Mouse (Mus musculus) E14TG2a.4 (cell line): ENCODE data around the gene Pou2f2.

Experiments
- H3K27me3 ChIP-seq: 2 replicates; pipeline ENCODE4 v1.6.1; 2014; ENCODE audit warnings: low read length, control low read depth; ENCODE audit not compliant: insufficient read depth
- H3K36me3 ChIP-seq: 2 replicates; pipeline ENCODE4 v1.6.1; 2014; ENCODE audit warnings: low read length, control low read depth; ENCODE audit not compliant: insufficient read depth
- H3K4me1 ChIP-seq: replicated peaks from 2 replicates; pipeline ENCODE4 v1.6.1; 2014; ENCODE audit warnings: low read depth, low read length, control low read depth
- H3K4me3 ChIP-seq: replicated peaks from 2 replicates; pipeline ENCODE4 v1.5.1; 2014; ENCODE audit warnings: mild to moderate bottlenecking, low read length
- H3K9me3 ChIP-seq: 2 replicates; pipeline ENCODE4 v1.6.1; 2014; ENCODE audit warnings: low read length, control low read depth
- CTCF ChIP-seq: conservative IDR thresholded peaks from 2 replicates; pipeline ENCODE4 v1.5.1; 2014; ENCODE audit warnings: low read length
- NANOG ChIP-seq: IDR thresholded peaks from 2 replicates; pipeline ENCODE4 v1.6.1; 2014; ENCODE audit warnings: borderline replicate concordance, low read length, mixed read lengths
- POU5F1 ChIP-seq: IDR thresholded peaks from 2 replicates; pipeline ENCODE4 v1.6.1; 2014; ENCODE audit warnings: low read length, borderline replicate concordance

Gene Pou2f2

DNA sequence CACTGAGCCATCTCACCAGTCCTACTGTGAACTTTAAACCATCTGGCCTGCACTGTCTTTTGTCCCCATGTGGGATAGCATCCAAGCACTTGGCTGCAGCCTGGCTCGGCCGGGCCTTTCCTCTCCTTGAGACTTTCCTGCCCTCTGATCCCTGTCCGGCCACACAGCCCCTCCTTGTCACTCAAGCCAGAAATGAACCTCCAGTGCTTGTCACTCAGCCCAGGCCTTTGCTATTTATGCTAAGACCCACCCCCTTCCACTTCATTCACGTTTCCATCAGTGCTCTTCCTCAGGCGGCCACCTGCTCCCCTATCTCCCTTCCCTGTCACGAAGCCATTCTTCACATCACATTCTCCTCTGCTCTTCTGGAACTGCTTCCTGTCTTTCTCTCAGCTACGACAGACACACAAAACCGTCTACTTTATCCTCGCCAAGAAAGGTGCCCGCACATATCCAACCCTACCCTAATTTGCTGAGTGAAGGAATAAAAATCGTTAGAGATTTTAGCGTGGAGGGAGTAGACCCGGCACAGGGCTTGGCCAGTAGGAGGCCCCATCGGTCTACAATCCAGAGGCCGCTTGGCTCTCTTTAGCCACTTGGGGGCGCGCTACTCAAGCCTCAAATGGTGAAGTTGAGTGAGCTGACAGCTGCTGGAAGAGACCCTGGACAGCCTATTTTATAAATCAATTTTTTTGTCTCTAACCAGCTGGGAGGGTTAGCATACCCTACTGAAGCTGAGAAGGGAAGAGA is 73.9 kb downstream of the Pou2f2 start:
- H3K9me3 ChIP-seq, result no peaks in the 10 kb centered on the region
- H3K36me3 ChIP-seq, result no peaks in the 10 kb centered on the region
- H3K27me3 ChIP-seq, result no peaks in the 10 kb centered on the region
- TF ChIP-seq CTCF (peak; percentile 98), POU5F1 (no peak)
- H3K4me3 ChIP-seq, result no peak overlapping the region
- peaks cover 48% of the 10 kb centered on the region for H3K4me1 ChIP-seq

DNA sequence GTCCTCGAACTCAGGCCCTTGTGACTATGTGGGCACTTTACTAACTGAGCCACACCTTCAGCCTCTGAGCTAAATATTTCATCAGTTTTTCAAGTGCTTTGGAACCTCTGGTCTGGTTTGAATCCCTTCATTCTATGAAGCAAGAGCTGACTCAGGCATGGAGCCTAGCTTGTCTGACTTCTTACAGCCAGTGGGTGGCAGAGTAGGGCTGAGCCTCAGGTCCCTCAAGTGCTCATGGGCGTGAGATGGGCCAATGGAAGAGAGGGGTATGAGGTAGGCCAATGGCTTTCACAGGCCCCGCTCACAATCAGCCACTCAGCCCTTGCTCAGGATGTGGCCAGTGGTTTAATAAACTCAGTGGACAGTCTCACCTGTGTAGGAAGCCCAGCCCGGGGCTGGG is 79.9 kb downstream of the Pou2f2 start:
- TF ChIP-seq POU5F1 (no peak), CTCF (peak; percentile 35)
- Histone ChIP-seq H3K36me3 (0 out of 2 replicates have a peak, but pooled peaks cover 3% of the 10 kb centered on the region), H3K9me3 (no peaks in the 10 kb centered on the region)

DNA sequence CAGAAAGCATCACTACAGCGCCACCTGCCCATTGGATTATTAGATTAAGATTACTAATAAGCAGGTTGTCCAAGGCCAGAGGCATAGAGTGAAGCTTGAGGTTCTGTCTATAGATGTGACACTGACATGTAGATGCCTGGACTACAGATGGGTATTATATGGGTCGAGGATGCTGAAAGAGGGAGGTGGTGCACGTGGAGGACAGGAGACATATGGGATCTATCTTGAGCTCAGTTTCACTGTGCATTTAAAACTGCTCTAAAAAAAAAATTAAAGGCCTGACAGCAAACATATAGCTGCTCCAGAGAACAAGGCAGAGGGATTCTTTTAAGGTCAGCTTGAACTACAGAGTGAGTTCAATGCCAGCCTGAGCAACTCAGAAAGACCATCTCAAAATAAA is 81.4 kb downstream of the Pou2f2 start:
- TF ChIP-seq NANOG (no peak), CTCF (no peak), POU5F1 (no peak)
- Histone ChIP-seq H3K4me3 (peak overlapping the region; percentile 64), H3K27me3 (peaks cover 32% of the 10 kb centered on the region), H3K4me1 (peaks cover 35% of the 10 kb centered on the region), H3K36me3 (0 out of 2 replicates have a peak, but pooled peaks cover 3% of the 10 kb centered on the region), H3K9me3 (no peaks in the 10 kb centered on the region)

More for the DNA sequence above, 79.9 kb downstream of the Pou2f2 start:
- Histone ChIP-seq H3K4me1 (peaks cover 32% of the 10 kb centered on the region), H3K27me3 (peaks cover 32% of the 10 kb centered on the region), H3K4me3 (no peak overlapping the region)

DNA sequence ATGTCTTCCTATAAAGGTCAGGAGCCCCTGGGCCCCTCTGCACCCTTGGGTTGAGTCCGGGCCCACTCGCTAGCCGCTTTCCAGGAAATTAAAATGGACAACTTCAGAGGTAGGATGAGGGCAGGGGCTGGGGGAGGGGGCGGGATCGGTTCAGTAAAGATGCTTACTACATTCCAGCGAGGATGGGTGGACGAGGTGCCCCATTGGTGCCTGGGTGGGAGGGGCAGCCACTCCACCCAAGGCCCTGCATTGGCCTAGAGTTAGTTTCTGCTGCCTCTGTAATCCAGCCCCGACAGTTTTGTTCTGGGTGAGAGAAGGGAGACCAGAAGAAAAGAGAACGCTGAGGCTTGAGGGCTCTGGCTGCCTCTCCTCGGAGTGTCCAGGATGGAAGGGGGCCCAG is 89.7 kb downstream of the Pou2f2 start:
- Histone ChIP-seq H3K27me3 (peaks cover 21% of the 10 kb centered on the region), H3K4me1 (peaks cover 62% of the 10 kb centered on the region), H3K36me3 (peaks cover 15% of the 10 kb centered on the region), H3K9me3 (no peaks in the 10 kb centered on the region), H3K4me3 (no peak overlapping the region)
- TF ChIP-seq POU5F1 (no peak), NANOG (no peak), CTCF (no peak)

DNA sequence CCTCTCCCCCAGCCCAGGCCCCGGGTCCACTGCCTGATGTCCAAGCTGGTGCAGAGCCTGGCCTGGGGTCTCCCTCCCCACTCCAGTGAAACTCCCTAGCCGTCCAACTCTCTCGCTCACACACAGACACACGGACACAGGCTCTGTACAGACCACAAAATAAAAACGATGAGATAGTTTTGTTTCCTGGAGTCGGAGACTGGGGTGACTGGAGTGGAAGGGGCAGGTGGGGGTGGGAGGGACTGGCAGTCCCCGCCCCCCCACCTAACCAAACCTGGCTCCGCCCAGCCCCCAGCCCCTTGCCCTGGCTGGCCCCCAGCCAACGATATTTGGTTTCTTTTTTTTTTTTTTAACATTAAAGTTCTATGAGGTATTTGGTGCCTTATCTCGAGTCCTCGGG is 90.6 kb downstream of the Pou2f2 start:
- peaks cover 24% of the 10 kb centered on the region for H3K36me3 ChIP-seq
- no peak overlapping the region for H3K4me3 ChIP-seq
- peaks cover 68% of the 10 kb centered on the region for H3K4me1 ChIP-seq
- H3K27me3 ChIP-seq, result peaks cover 19% of the 10 kb centered on the region
- TF ChIP-seq CTCF, result no peak
- no peak for TF ChIP-seq POU5F1
- no peak for TF ChIP-seq NANOG
- H3K9me3 ChIP-seq, result no peaks in the 10 kb centered on the region

DNA sequence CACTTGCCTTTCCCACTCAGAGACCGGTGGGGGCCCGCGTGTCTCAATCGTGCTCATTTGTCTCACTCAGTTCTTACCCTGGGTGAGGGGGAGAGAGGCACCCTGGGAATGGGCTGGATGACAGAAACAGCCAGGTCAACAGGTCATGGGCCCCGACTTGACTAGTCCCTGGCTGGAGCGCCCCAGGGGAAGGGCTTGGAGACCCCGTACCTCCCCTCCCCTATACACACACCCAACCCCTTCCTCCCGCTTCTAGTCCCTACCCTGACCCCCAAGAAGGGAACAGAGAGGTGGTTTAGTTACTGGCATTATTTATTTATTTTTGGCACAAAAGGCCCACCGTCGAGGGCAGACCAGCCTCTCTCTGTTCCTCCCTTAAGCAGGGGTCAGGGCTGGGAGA is 91.0 kb downstream of the Pou2f2 start:
- H3K36me3 ChIP-seq, result peaks cover 28% of the 10 kb centered on the region
- TF ChIP-seq POU5F1, result no peak
- no peak for TF ChIP-seq CTCF
- no peak for TF ChIP-seq NANOG

DNA sequence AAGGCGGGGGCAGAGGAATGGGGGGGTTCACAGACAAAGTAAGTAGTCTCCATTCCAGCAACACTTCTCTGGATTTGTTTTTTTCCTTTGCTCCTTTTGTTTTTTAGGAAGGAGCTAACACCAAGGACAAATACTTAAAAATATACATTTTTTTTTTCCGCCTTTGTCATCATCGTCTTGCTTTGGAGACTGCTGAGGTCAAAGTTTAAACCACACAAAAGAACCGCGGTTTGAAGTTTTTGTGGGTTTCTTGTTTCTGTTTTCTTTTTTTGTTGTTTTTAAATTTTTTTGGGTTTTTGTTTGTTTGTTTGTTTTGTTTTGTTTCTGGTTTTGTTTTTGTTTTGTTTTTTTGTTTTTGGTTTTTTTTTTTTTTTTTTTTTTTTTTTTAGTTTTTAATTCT is 91.6 kb downstream of the Pou2f2 start:
- peaks cover 68% of the 10 kb centered on the region for H3K4me1 ChIP-seq
- TF ChIP-seq CTCF, result no peak
- TF ChIP-seq NANOG, result no peak
- no peak for TF ChIP-seq POU5F1
- H3K9me3 ChIP-seq, result no peaks in the 10 kb centered on the region
- H3K4me3 ChIP-seq, result no peak overlapping the region
- peaks cover 34% of the 10 kb centered on the region for H3K36me3 ChIP-seq
- H3K27me3 ChIP-seq, result peaks cover 18% of the 10 kb centered on the region

More for the DNA sequence above, 91.0 kb downstream of the Pou2f2 start:
- no peak overlapping the region for H3K4me3 ChIP-seq
- no peaks in the 10 kb centered on the region for H3K9me3 ChIP-seq
- peaks cover 19% of the 10 kb centered on the region for H3K27me3 ChIP-seq
- H3K4me1 ChIP-seq, result peaks cover 68% of the 10 kb centered on the region

DNA sequence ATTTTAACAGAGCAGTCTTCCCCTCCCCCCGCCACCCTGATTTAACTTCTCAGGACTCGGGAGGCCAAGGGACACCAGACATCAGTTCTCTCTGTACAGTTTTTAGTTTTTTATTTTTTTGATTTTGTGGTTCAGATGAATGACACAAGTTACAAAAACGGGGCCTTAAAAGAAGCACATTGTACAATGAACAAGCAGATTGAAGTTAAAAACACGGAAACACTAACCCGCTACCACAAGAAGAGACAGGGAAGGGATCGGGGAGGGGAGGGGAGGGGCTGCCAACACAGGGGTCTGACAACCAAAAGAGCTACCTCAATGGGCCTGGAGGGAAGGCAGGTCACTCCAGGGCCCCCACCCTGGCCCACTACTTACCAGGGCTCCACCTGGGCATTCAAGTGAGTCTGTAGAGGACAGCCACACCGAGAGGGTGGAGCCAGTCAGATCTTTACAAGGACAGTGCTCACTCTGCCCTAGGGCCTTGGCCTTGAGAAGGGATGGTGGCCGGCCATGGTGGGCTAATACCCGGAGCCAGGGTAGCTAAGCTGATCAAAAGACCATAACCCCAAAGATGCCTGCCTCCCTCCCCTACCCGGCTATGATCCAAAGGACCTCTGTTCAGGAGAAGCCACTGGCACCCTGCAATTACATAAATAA is 92.1 kb downstream of the Pou2f2 start:
- peaks cover 40% of the 10 kb centered on the region for H3K36me3 ChIP-seq
- H3K4me1 ChIP-seq, result peaks cover 68% of the 10 kb centered on the region
- no peak for TF ChIP-seq CTCF
- TF ChIP-seq POU5F1, result no peak
- no peak for TF ChIP-seq NANOG
- no peak overlapping the region for H3K4me3 ChIP-seq
- H3K9me3 ChIP-seq, result no peaks in the 10 kb centered on the region
- H3K27me3 ChIP-seq, result peaks cover 12% of the 10 kb centered on the region
